Mouse (Mus musculus): Measurements from ENCODE around the gene Gng12.

DNA sequence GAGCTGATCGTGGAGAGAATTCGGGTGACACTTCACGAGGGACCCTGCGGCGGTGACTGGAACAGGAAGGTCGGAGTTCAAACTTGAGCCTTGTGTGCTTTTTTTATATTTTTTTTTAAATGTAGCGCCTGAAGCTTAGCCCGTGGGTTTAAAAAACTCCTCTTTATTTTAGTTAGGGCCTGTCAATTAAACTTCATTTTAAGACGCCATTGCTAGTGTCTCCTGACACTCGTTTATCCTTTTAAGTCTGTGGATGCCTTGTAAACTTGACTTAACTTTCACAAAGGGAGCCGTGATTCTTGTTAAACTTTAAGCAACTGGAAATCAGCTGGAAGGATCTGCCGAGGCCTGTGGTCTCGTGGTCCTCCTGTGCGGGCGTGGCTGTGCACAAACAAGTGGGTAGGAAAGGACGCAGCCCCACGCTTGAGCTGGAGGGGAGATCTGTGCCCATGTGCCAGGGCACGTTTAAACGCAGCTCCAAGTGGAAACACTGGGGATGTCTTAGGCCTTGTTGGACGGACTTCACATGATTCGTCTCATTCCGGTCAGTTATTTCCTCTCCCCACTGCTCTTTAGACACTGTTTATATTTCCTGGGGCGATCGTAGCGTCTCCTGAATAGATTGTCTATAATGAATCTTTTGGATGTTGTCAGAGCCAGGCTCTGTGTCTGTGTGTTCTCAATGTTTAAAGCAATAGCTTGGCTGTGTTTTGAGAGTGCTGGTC, 886 bp downstream of the Gng12 start:
- TF ChIP-seq CTCF (IDR thresholded peaks at IDR 0.05; ENCODE audit: insufficient read depth, low read length) (no peak), POLR2A (IDR thresholded peaks at IDR 0.05; ENCODE audit: borderline replicate concordance, extremely low read depth, low read depth, low read length) (no peak)

Data from lung, adult 2 months (tissue).